Mouse (Mus musculus) ES-Bruce4 (cell line): ENCODE measurements around the gene Tmem201. TPM values are rescaled to one million over a fixed set of nuclear protein-coding genes. Genes with fewer than 3 reads are reported as not detected.

Source experiments
- H3K27ac ChIP-seq: 2 replicates; pipeline ENCODE4 v1.5.1; 2012; ENCODE audit warnings: low read length, inconsistent platforms; ENCODE audit not compliant: insufficient read depth
- H3K27me3 ChIP-seq: 2 replicates; pipeline ENCODE4 v1.6.1; 2012; ENCODE audit warnings: mild to moderate bottlenecking, low read length, inconsistent platforms; ENCODE audit not compliant: control insufficient read depth, poor library complexity, insufficient read depth, severe bottlenecking
- H3K36me3 ChIP-seq: 2 replicates; pipeline ENCODE4 v1.6.1; 2012; ENCODE audit warnings: inconsistent platforms, mild to moderate bottlenecking, low read length, moderate library complexity; ENCODE audit not compliant: control insufficient read depth, poor library complexity, insufficient read depth, severe bottlenecking
- H3K4me1 ChIP-seq: one replicate; pipeline ENCODE4 v1.8.1; 2011; ENCODE audit warnings: low read length; ENCODE audit not compliant: control insufficient read depth, insufficient read depth
- H3K4me3 ChIP-seq: 2 replicates; pipeline ENCODE4 v1.5.1; 2011; ENCODE audit warnings: low read depth, mild to moderate bottlenecking, low read length
- H3K9ac ChIP-seq: 2 replicates; pipeline ENCODE4 v1.6.1; 2012; ENCODE audit warnings: low read depth, mild to moderate bottlenecking, inconsistent platforms; ENCODE audit not compliant: poor library complexity, severe bottlenecking
- H3K9me3 ChIP-seq: replicated peaks from 2 replicates; pipeline ENCODE4 v1.6.1; 2012; ENCODE audit warnings: mild to moderate bottlenecking, low read length, inconsistent platforms; ENCODE audit not compliant: control insufficient read depth, poor library complexity, insufficient read depth, severe bottlenecking
- CTCF ChIP-seq: IDR thresholded peaks from one replicate; pipeline ENCODE4 v1.8.1; 2011; ENCODE audit warnings: low read depth, low read length
- EP300 ChIP-seq: IDR thresholded peaks from 2 replicates; pipeline ENCODE4 v1.6.1; 2011; ENCODE audit warnings: low read depth, low read length; ENCODE audit not compliant: insufficient read depth
- POLR2A ChIP-seq: IDR thresholded peaks from one replicate; pipeline ENCODE4 v1.8.1; 2011; ENCODE audit warnings: low read length; ENCODE audit not compliant: insufficient read depth
- polyA plus RNA-seq: library from polyadenylated mRNA; stranded (reverse); fragments of >200 nt; gene quantifications from 2 replicates; pipeline ENCODE4 v1.2.4, GENCODE M21; 2011; ENCODE audit warnings: low read depth; ENCODE audit not compliant: missing spikeins, insufficient read depth, insufficient read length

Tmem201 gene
- polyA plus RNA-seq, 1 experiment = 29.9 TPM

DNA sequence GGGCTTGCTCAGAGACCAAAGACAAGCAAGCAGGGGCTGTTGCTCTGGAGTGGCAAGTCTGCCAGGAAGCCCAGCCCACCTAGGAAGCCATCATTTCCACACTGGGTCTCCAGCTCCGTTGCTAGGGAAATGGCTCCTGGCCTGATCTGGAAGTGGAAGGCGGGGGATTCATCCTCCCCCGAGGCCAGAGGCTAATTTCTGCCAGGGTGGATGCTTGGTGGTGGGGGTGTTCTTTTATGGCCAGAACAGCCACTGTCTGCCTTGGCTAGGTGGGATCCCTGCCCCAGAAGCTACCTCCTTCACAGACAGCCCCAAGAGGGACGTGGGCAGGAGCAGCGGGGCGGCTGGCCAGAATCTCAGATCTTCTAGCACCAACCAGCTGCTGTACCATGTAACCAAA is 4.1 kb downstream of the Tmem201 start:
- no peaks in the 10 kb centered on the region for H3K36me3 ChIP-seq
- H3K27me3 ChIP-seq = no peaks in the 10 kb centered on the region
- H3K27ac ChIP-seq = no peak overlapping the region
- no peak overlapping the region for H3K9ac ChIP-seq
- H3K4me1 ChIP-seq = peaks cover 10% of the 10 kb centered on the region
- no peak overlapping the region for H3K4me3 ChIP-seq
- no peaks in the 10 kb centered on the region for H3K9me3 ChIP-seq
- TF ChIP-seq EP300 = no peak
- TF ChIP-seq POLR2A = no peak
- TF ChIP-seq CTCF = no peak

- H3K4me3 ChIP-seq = no peak overlapping the region
- H3K27me3 ChIP-seq = no peaks in the 10 kb centered on the region
- no peak overlapping the region for H3K27ac ChIP-seq
- H3K4me1 ChIP-seq = peaks cover 10% of the 10 kb centered on the region
- no peaks in the 10 kb centered on the region for H3K36me3 ChIP-seq
- TF ChIP-seq EP300 = no peak
- TF ChIP-seq POLR2A = no peak
- no peak for TF ChIP-seq CTCF
- no peak overlapping the region for H3K9ac ChIP-seq
- H3K9me3 ChIP-seq = no peaks in the 10 kb centered on the region
Measured at GRCm38 (mm10) chr4:149732800-149733199, 5.0 kb downstream of the Tmem201 start.

- Histone ChIP-seq H3K27ac (no peak overlapping the region), H3K4me1 (peaks cover 10% of the 10 kb centered on the region)
- TF ChIP-seq CTCF (no peak), POLR2A (no peak), EP300 (no peak)
Measured at GRCm38 (mm10) chr4:149732313-149732712, 5.5 kb downstream of the Tmem201 start.

DNA sequence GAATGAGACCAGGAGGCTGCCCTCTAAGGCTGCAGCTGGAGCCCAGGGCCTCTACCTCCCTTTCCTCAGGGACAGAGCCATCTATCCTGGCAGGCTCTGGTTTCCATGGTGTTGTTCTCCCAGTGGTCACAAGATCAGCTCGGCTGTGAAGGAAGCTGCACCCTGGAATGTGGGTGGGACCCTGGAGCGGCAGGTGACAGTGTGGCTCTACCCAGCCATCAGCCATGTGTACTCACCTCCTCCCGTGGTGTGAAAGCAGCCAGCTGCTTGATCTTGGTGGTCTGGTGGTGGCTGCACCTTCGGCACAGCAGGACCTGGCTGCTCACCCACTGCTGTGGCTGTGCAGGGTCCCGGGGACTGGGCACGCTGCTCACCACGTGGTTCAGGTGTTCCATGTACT is 7.0 kb downstream of the Tmem201 start:
- Histone ChIP-seq H3K4me1 (peaks cover 10% of the 10 kb centered on the region), H3K27me3 (no peaks in the 10 kb centered on the region), H3K4me3 (no peak overlapping the region), H3K9ac (no peak overlapping the region), H3K27ac (no peak overlapping the region), H3K36me3 (no peaks in the 10 kb centered on the region), H3K9me3 (no peaks in the 10 kb centered on the region)
- TF ChIP-seq CTCF = no peak
- no peak for TF ChIP-seq EP300
- no peak for TF ChIP-seq POLR2A

More at GRCm38 (mm10) chr4:149732313-149732712, 5.5 kb downstream of the Tmem201 start:
- Histone ChIP-seq H3K36me3 (no peaks in the 10 kb centered on the region), H3K9me3 (no peaks in the 10 kb centered on the region), H3K4me3 (no peak overlapping the region), H3K27me3 (no peaks in the 10 kb centered on the region), H3K9ac (no peak overlapping the region)

DNA sequence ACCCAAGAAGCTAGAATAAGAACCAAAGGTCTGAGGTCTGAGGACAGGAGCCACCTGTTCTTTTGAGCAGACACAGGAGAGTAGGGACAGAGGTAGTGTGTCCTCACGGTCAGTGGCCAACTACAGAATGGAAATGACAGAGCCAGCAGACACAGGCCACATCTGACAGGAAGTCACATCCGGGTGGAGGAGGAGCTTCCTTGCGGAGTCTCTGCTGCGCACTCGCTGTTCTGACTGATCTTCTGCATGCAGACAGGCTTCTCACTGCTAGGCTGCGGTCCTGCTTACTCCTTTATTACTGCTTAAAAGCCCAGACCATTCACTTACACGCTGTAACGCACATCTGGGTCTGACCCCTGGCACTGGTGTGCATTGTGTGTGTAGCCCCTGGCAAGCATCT is 9.0 kb downstream of the Tmem201 start:
- Histone ChIP-seq H3K27ac (no peak overlapping the region), H3K4me1 (peaks cover 10% of the 10 kb centered on the region), H3K9me3 (no peaks in the 10 kb centered on the region), H3K27me3 (no peaks in the 10 kb centered on the region), H3K4me3 (no peak overlapping the region), H3K9ac (no peak overlapping the region), H3K36me3 (no peaks in the 10 kb centered on the region)
- TF ChIP-seq POLR2A (no peak), EP300 (no peak), CTCF (no peak)

DNA sequence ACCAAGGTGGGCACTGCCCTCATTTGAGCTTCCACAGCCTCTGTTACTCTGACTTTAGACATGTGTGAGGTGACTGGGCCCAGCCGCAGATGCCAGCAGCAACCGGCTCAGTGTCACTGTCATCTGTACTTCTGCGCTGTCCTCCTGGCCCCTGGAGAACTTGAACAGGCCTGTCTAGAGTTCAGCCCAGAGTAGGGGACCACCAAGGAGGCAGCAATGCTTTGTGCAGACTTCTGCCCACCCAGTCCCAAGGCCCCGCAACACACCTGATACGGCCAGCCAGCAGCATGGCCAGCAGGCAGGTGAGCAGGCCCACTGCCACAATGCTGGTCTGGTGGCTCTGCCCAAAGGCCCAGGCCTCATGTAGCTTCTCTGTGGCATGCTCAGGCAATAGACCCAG is 10.2 kb downstream of the Tmem201 start:
- Histone ChIP-seq H3K9ac (no peak overlapping the region), H3K9me3 (no peaks in the 10 kb centered on the region), H3K36me3 (no peaks in the 10 kb centered on the region), H3K4me3 (no peak overlapping the region), H3K4me1 (peaks cover 7% of the 10 kb centered on the region), H3K27me3 (no peaks in the 10 kb centered on the region), H3K27ac (no peak overlapping the region)
- TF ChIP-seq EP300 = no peak
- no peak for TF ChIP-seq POLR2A
- TF ChIP-seq CTCF = no peak
